Mouse (Mus musculus) heart, postnatal 4 days (tissue): ENCODE measurements at regions not wholly inside any gene's neighbourhood (a gene's known extent, or its start where the extent isn't known, plus 50 kb on each side); places are given as distances from the start of the nearest gene placed in this dataset.

Source experiments
- DNase-seq: peaks from one replicate; pipeline ENCODE4 v3.0.0; 2021

DNA sequence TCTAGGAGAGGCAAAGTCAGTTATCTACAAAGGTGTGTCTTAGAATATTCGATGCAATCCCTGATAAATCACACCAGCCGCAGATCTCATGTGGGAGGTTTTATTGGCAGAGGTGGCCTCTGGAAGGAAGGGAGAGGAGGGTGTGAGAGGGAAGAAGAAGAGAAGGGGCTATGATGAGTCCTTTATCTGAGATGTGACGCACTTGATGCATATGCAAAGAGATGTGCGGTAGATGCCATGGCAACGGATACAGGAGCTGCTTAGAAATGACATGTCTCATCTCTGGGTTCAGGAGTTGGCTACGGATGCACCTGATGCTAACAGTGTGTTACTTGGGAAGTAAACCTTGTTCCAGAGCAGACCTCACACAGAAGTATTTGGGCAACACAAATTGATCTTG is 718.6 kb upstream of the Gm21961 start:
- no peak for DNase-seq

DNA sequence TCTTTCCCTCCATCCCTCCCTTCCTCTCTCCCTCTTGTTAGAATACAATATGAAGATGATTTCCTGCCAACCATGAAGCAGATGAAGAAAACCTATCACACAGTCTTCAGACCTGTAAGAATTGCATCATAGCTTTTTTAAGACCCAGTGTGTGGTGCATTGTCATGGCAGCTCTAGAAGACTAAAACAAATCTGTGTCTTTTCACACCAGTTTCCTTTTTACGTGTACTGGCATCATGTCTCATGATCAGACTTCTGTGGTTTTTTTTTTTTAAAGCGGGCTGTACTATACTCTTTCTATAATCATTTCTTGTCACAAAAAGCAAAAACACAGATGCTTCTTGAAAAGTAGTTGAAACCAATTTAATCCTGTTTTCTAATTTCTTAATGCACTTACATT is 716.6 kb upstream of the Gm21961 start:
- no peak for DNase-seq

DNA sequence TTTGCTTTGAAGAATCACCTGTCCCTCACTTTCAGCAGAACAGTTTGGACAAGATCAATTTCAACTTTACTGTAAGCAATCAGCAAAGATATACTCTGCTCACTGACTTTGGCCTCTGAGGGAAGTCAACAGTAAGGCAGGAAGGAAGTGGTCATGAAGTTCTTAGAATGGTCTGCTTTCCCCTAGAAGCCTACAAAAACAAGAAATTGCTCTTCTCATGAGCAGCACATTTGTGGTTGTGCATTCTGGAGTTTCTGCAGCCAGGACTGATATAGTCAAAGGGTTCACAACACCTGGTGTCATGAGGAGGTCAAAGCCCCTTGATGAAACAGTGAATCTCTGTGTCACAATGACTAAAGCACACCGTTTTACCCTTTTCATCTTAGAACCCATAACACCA is 712.4 kb upstream of the Gm21961 start:
- no peak for DNase-seq

DNA sequence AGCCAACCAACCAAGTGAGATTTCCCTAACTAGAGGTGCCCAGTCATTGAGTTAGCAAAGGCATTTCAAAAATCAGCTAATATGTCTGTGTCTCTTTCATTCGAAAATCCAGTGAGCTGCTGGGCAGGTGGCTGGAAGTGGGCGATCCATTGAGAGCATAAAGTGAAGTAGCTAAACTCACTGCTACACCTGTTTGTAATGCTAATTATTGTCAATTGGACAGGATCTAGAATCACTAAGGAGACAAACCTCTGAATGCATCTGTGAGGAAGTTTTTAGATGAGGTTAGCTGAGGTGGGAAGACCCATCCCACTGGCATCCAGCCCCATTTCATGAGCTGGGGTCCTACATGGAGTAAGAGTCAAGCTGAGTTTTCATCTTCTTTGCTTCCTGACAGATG is 711.6 kb upstream of the Gm21961 start:
- no peak for DNase-seq

DNA sequence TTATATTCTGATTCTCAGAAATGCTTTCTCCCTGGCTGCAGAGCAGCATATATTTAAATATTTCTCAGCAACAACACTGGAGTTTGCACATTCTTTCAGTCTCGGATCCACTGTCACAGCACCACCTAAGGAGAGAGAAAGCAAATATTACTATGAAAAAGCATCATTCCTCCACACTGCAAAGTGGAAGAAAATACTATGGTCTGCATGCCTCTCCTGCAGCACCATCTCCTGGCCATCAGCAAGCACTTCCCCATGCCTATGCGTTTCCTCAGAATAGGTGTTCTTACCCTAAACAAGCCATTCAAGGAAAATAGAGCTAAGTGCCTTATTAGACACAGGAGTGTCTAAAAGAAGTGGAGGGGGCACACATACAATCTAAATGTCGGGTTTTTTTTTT is 688.9 kb upstream of the Gm21961 start:
- peak; percentile 6 for DNase-seq

DNA sequence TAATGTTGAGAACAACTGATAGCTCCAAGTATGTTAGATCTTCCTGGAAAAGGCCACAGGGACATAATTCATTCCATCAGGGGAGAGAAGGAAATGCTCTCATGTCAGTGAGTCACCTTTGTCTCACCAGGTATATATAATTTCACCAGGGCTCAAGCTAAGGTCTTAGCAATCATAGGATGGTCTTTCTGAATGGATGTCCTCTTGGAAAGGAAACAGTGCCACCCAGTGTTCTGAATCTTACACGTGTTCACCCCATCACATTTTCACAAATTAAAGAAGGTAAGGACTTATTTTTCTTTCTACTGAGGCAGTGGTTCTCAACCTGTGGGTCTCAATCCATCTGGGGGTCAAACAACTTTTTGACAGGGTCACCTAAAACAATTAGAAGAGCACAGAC is 686.8 kb upstream of the Gm21961 start:
- DNase-seq: no peak

DNA sequence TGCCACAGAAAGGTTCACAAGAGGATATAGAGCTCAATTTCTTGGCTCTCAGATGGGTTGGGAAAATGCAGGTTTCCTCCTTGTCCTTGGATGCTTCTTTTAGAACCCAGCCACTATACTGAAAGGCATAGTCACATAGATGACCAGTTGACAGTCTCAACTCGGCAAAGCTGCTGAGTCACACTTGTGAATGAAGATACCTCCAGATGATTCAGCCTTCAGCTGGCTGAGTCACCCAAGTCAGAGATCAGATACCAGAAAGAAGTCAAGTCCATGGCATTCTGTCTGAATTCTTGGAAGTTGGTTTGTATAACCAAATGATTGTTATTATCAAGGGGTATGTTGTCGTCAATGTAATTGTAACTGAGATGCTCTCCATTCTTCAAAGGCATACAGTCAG is 683.9 kb upstream of the Gm21961 start:
- DNase-seq: no peak
